In the genomic region with DNA sequence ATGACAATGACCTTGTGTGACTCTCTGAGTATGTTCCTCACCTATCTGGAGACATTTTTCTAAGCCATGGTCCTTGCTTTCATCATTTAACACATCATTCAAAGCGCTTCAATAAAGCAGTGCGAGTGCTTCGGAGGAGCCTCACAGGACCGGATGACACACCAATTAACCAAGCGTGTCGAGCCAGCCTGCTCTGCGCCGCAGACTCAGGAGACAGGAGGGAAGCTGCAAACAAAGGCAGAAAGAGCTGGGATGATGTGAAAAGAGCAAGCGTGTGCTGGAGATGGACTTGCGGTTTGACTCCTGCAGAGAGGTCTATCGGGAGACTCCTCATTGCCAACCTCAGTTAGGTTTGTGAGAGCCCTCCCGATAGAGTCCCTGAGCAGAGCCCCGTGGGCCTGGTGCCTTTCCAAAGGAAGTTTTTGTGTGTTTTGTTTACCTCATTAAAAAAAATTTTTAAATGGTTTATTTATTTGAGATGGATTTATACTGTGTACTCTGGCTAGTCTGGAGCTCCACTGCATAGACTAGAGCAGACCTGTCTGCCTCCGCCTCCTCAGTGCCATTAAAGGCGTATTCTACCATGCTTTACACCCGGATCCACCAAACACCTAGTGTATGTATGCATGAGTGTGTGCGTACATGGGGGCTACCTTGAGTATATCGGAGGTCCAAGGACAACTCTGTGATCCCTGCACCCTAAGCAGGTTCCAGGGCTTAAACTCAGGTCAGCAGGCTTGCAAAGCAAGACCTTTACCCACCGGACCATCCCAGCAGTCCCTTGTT, we compare ENCODE assay signal across 11 mouse cellular contexts.
DNase-seq lines count a peak whose midpoint lies in the region; ATAC-seq lines count a peak whose summit lies in the region.
"Had no signal": no experiment of that assay in that cellular context is flagged by ENCODE, and none has a peak within 500 bp of the region (broad histone marks: within the 10 kb centered on the region; RNA-seq: fewer than 3 reads in every experiment).

No protein-coding gene starts in this region.

- H3K27ac ChIP-seq in embryonic facial prominence, embryonic 13.5 days: peak overlapping the region; percentile 18; the same call in 1 of the 2 replicates
- peak overlapping the region; percentile 39 for H3K27ac ChIP-seq in midbrain, embryonic 10.5 days (replicated peaks)
- H3K27ac ChIP-seq: heart, embryonic 10.5 days; kidney, embryonic 15.5 days; lung, embryonic 15.5 days had no signal

- no peaks in the 10 kb centered on the region for H3K9me3 ChIP-seq in embryonic facial prominence, embryonic 13.5 days
- H3K9me3 ChIP-seq in midbrain, embryonic 10.5 days (replicated peaks): no peaks in the 10 kb centered on the region
- H3K9me3 ChIP-seq: heart, embryonic 10.5 days; kidney, embryonic 15.5 days; lung, embryonic 15.5 days had no signal

- intact Hi-C loops in left cerebral cortex, postnatal 4 days (cut with DNase I): no loop called here
- intact Hi-C loops in left cerebral cortex, postnatal 14 days (cut with DNase I): no loop called here

- peaks cover 40% of the 10 kb centered on the region for H3K36me3 ChIP-seq in embryonic facial prominence, embryonic 13.5 days
- peaks cover 29% of the 10 kb centered on the region for H3K36me3 ChIP-seq in midbrain, embryonic 10.5 days

- no peak overlapping the region for H3K4me3 ChIP-seq in embryonic facial prominence, embryonic 13.5 days
- H3K4me3 ChIP-seq in midbrain, embryonic 10.5 days: no peak overlapping the region
- H3K4me3 ChIP-seq: heart, embryonic 10.5 days; kidney, embryonic 15.5 days; lung, embryonic 15.5 days had no signal

- no peak overlapping the region for H3K9ac ChIP-seq in embryonic facial prominence, embryonic 13.5 days
- H3K9ac ChIP-seq: kidney, embryonic 15.5 days; lung, embryonic 15.5 days had no signal

- peak; percentile 46 for DNase-seq in left cerebral cortex, postnatal 4 days
- no peak for DNase-seq in left cerebral cortex, postnatal 14 days (ENCODE audit: low spot score in 2 of 2)
- peak; percentile 48 for DNase-seq in midbrain, embryonic 10.5 days (ENCODE audit: low spot score)
- DNase-seq in retina, postnatal 1 day: peak; percentile 43
- no peak for DNase-seq in left cerebral cortex, adult 18-20 months (ENCODE audit: low spot score in 2 of 2)
- DNase-seq: adrenal gland, adult 2 months had no signal

- H3K4me2 ChIP-seq in embryonic facial prominence, embryonic 13.5 days: no peak overlapping the region
- H3K4me2 ChIP-seq: kidney, embryonic 15.5 days; lung, embryonic 15.5 days had no signal

- 71% methylated on average over 19 of the region's 19 CpGs for WGBS in embryonic facial prominence, embryonic 13.5 days
- 68% methylated on average over 19 of the region's 19 CpGs for WGBS in midbrain, embryonic 10.5 days

- ATAC-seq in embryonic facial prominence, embryonic 13.5 days (ENCODE audit: insufficient number of reproducible peaks, insufficient read depth, low FRiP score, low TSS enrichment, low read depth): no peak
- no peak for ATAC-seq in megakaryocyte progenitor cell, adult 5-6 weeks (replicated peaks; ENCODE audit: poor library complexity)

- H3K4me1 ChIP-seq in embryonic facial prominence, embryonic 13.5 days: no peaks in the 10 kb centered on the region; the same call in 1 of the 2 replicates
- peaks cover 39% of the 10 kb centered on the region for H3K4me1 ChIP-seq in midbrain, embryonic 10.5 days
- H3K4me1 ChIP-seq: lung, embryonic 15.5 days had no signal

- no peaks in the 10 kb centered on the region for H3K27me3 ChIP-seq in embryonic facial prominence, embryonic 13.5 days
- no peaks in the 10 kb centered on the region for H3K27me3 ChIP-seq in midbrain, embryonic 10.5 days (ENCODE audit: low read depth, poor library complexity, severe bottlenecking)
- H3K27me3 ChIP-seq: kidney, embryonic 15.5 days; lung, embryonic 15.5 days had no signal

Comparison
In these comparisons a context has a peak if more than half of its experiments do, and no peak if none do; other contexts are left out.
1. DNase-seq: peak in left cerebral cortex, postnatal 4 days (single experiment), midbrain, embryonic 10.5 days (single experiment) and retina, postnatal 1 day (single experiment); none in left cerebral cortex, postnatal 14 days (0 of 2) and left cerebral cortex, adult 18-20 months (0 of 2).